Mouse (Mus musculus): ENCODE data around the gene Cldn2.
A peak's percentile ranks its signal among the peaks of the same experiment; 100 is the strongest.

DNA sequence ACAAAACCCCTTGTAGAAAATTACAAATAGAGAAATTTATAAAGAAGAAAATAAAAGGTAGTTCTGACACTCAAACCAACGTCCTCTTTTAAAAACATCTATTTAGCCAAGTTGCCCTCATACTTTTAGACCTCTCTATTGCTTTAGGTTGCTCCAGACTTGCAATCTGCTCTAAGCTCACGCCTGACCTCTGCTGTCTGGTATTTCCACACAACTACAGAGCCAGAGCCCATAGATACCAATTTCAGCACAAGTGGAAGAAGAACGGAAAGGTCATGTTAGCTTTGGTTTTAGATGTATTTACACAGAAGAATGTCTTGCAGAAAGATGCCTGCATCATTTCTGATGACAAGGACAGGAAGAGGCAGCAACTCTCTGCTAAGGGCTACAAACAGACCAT is 38.4 kb downstream of the Cldn2 start:
- TF ChIP-seq CTCF (IDR thresholded peaks at IDR 0.05) (peak; percentile 58), EP300 (IDR thresholded peaks at IDR 0.05; ENCODE audit: insufficient read depth, low read depth, low read length) (no peak)
